In genomic region chr12:75551671-75552070, GRCm38 (mm10) we compare ENCODE assay signal across 23 mouse cellular contexts.
"Had no signal": no experiment of that assay in that cellular context is flagged by ENCODE, and none has a peak within 500 bp of the region (broad histone marks: within the 10 kb centered on the region; RNA-seq: fewer than 3 reads in every experiment).

No protein-coding gene starts in this region.

- H3K4me2 ChIP-seq: heart, embryonic 12.5 days; hindbrain, embryonic 12.5 days; hindbrain, embryonic 14.5 days; intestine, embryonic 15.5 days; limb, embryonic 12.5 days; liver, embryonic 11.5 days; liver, embryonic 13.5 days; liver, embryonic 15.5 days had no signal

- ATAC-seq: forebrain, embryonic 16.5 days; hindbrain, embryonic 16.5 days; inflammation-experienced regulatory T-cells, adult 6 months; intestine, embryonic 15.5 days; intestine, postnatal 0 days; liver, postnatal 0 days had no signal

- H3K9me3 ChIP-seq: heart, embryonic 12.5 days; hindbrain, embryonic 10.5 days; hindbrain, embryonic 12.5 days; intestine, embryonic 15.5 days; limb, embryonic 10.5 days; limb, embryonic 12.5 days; liver, embryonic 13.5 days; liver, embryonic 15.5 days had no signal

- H3K9ac ChIP-seq: heart, embryonic 12.5 days; hindbrain, embryonic 12.5 days; hindbrain, embryonic 14.5 days; intestine, embryonic 15.5 days; limb, embryonic 12.5 days; liver, embryonic 13.5 days; liver, embryonic 15.5 days; liver, postnatal 0 days had no signal

- DNase-seq: kidney, adult 18-20 months; kidney, adult 8-10 months; kidney, postnatal 10 days; kidney, postnatal 25 days; kidney, postnatal 4 days; liver; liver, embryonic 13.5 days; liver, postnatal 0 days had no signal

- H3K27me3 ChIP-seq: heart, embryonic 12.5 days; hindbrain, embryonic 12.5 days; intestine, embryonic 15.5 days; limb, embryonic 12.5 days; liver, embryonic 13.5 days; liver, embryonic 15.5 days had no signal

- H3K4me1 ChIP-seq: hindbrain, embryonic 10.5 days; hindbrain, embryonic 12.5 days; intestine, embryonic 15.5 days; limb, embryonic 12.5 days; liver, embryonic 15.5 days had no signal

- H3K27ac ChIP-seq: hindbrain, embryonic 10.5 days; hindbrain, embryonic 12.5 days; hindbrain, embryonic 14.5 days; intestine, embryonic 15.5 days; layer of hippocampus, adult 2 months; left cerebral cortex, adult 2 months; limb, embryonic 10.5 days; limb, embryonic 12.5 days; liver, embryonic 13.5 days; liver, embryonic 15.5 days had no signal

- H3K36me3 ChIP-seq: heart, embryonic 12.5 days; intestine, embryonic 15.5 days; limb, embryonic 10.5 days; liver, embryonic 13.5 days had no signal

- H3K4me3 ChIP-seq: heart, embryonic 12.5 days; hindbrain, embryonic 10.5 days; hindbrain, embryonic 12.5 days; intestine, embryonic 15.5 days; layer of hippocampus, adult 2 months; left cerebral cortex, adult 2 months; limb, embryonic 10.5 days; limb, embryonic 12.5 days; liver, embryonic 13.5 days; liver, embryonic 15.5 days had no signal
